Mouse (Mus musculus) embryo, embryonic 11.5 days (tissue): ENCODE results near the gene Wwc1.

ENCODE experiments used
- DNase-seq: peaks from one replicate; pipeline ENCODE4 v3.0.0-alpha.2; 2012; ENCODE audit warnings: low read depth, low spot score

The Wwc1 gene

DNA sequence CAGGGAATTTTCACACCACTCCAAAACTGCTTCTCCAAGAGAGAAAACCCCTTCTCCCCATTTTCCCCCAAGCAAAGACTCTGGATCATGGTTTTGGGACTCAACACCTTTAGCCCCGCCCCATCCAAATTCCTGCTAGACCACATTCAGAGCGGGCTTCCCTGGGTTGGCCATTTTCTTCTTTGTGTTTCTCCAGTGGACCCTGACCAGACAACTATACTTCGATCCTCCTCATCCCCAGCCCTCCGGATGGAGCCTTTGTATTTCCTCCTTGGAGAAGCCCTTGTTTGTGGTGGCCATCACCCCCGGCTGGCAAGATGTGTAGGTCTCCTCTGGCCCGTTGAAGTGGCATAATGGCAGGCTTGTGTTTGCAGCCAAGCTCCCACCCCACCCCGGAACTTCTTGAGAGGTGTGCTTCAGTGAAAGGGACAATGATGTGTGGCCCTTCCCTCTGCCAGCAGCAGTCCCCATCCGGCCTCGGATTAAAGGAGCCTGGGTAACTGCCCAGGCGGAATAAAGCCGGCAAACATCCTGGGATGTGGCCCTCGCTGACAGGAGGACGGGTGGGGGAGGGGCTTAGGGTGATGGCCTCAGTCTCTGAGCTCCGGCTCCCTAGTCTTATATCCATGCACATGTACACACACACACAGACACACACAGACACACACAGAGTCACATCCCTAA lies 46.8 kb downstream of the Wwc1 start:
- DNase-seq = no peak

DNA sequence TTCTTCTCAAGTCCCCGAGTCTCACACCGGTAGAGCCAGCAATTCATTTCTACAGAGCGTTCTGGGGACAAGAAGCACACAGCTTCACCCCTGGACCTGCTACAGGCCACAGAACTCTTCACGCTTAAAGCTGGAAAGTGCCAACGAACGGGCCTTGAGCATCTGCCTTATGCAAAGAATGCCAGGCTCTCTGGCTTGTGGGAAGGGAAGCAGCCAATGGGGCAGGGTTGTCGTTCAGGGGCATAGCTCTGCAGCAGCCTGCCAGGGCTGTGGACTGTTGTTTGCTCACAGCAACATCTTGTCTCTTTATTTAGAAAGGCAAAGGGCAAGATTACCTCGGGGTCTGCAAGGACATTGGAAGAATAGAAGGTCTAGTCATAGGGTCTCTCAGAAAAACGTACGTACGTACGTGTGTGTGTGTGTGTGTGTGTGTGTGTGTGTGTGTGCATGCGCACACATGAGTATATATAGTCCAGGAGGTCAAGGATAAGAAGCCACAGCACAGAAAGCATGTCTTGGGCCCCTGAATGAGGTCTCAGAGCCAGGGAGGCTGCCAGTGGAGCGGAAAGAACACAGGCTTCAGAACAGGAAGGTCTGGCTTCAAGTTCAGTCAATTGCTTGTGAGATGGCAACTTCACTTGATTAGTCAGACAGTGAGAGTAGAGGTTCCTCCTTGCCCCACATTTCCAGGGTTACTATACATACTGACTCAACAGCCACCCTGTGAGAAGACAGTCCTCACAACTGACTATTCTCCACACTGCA lies 48.0 kb downstream of the Wwc1 start:
- DNase-seq = no peak

DNA sequence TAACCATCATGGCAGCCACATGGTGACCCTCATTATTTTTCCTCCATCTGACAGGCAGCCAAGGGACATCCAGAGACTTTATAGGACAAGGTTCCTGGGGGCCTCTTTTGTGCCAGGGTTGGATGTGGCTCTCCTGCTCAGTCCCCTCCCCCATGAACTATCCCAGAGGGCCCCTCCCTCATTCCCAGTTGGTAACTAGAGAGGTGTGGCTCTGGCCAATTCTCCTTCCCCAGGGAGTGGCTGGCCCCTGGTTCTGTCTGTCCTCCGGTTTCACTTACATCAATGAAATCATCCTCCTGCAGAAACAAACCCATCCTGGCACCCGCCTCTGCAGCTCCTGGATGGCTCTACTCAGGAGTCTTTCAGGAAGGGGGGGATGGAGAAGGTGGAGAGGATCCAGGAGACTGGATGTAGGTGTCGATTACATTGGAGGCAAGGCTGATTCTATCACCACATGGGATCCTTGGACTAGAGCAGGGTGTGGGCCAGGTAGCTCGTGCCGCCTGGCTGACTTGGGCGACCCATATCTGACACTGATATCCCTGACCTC lies 49.7 kb downstream of the Wwc1 start:
- DNase-seq = no peak

DNA sequence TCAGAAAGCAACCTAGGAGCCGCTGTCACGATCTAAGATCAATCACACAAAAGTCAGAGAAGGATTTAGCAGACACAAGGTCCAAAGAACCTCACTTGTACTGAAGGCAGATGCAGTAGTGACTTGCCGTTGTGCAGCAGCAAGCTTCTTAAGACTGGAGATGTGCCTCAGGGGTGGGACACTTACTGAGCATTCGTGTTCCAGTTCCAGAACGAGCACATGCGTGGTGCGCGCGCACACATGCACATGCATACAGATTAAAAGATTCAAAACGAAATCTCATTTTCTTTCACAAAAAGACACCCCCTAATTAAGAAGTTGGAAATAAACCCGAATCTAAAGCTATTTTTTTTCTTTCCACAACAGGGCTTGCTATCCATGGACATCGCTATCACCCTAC lies 51.9 kb downstream of the Wwc1 start:
- DNase-seq = no peak

DNA sequence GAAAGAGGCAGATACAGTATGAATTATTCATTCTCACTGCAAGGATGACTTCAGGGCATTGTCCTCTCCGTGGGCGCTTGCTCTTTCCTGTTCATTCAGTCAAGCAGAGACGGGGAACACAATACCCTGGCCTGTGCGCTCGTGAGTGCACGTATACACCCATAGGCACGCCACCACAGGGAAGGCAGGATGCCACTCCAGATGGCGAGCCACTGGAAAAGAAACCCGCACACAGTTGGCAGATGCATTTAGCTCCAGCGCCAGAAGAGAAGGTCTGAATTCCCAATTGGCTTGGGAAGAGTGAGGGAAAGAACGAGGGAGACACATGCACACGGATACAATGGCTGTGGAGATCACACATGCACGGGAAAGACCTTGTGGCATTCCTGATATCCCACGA lies 53.0 kb downstream of the Wwc1 start:
- no peak for DNase-seq

DNA sequence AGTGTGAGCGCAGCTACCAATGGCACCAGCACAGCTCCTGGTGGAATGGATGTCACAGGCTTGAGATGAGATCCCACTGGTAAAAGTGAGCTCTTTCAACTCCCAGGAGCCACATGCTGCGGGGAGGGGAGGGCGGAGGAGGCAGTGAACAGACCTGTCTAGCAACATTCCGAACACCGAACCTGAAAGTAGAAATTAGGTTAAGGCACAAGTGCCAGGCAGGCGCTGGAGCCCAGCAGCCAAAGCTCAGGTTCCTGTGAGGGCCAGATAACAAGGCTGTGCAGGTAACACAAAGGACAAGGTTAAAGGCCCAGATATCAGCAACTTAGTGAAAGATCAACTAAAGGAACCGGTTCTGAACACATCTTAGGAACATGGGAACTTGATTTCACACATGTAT lies 54.7 kb downstream of the Wwc1 start:
- DNase-seq = no peak

DNA sequence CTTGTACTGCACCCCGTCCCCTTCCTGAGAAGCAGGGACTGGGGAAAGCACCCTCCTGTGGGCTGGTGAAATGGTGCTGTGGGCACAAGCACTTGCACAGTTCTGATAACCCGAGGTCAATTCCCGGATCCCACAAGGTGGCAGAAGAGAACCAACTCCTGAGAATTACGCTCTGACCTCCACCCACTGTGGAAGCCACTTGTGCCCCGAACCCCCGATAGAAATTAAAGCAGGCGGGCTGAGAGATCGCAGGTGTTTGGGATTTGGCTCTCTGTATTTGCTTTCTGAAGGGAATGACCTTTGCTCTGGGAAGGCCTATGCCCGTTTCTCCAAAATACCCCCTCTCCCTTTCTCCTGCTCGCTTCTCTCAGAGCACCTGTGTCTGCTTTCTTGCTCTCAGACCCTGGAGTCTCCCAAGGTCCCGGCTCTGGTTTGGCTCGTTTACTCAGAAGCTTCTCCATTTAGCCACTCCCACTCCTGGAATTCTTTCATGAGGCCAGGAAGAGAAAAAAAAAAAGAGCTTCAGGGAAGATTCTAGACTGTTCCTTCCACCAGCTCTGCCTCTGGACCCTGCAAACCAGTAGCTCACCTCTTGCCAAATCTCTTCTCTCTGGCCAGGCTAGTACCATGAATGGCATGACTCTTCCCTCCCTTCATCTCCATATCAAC lies 58.0 kb downstream of the Wwc1 start:
- no peak for DNase-seq

DNA sequence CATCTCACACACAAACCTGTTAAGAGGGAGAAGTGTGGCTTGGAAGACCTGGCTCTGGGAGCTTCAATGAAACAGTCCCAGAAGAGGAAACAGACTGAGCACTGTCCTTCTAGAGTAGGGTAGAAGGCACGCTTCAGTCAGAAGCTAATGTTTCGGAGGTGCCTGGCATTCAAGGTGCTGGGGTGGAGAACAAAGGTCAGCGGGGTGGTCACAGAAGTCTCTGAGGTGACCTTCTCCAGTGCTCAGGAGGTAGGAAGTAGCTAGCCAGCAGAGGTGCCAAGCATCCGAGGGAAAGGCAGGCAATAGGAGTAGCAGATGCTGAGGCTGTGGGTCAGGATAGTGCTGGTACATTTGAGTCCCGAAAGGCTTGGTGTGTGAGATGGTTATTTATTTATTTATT lies 59.6 kb downstream of the Wwc1 start:
- DNase-seq = no peak

DNA sequence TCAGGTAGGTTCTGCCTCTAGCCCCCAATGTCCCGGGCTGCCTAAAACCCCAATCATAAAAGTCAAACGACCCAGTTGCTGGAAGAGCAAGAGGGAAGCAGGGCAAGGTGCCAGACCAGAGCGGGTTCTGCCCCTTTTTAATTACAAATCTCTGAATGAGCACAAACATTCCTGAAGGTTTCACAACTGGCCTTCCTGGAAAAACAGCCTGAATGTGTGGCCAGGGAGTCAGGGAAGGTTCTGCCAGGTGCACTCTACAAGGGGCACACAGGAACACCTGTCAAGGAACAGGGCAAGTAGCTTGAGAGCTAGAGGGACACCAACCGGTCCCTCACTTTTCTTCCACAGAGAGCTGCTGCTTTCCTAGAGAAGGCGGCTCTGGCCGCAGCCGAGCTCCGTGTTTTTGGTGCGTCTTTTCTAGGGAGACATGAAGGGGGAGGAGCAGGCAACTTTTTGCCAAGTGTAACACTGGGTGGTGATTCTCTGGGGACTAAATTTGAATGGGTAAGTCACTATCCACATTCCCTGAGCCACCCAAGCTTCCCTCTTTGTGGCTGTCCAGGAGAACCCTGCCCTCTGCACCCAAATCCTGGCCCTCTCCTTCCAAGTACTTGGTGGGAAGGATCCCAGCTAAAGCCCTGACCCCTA lies 60.3 kb downstream of the Wwc1 start:
- no peak for DNase-seq

DNA sequence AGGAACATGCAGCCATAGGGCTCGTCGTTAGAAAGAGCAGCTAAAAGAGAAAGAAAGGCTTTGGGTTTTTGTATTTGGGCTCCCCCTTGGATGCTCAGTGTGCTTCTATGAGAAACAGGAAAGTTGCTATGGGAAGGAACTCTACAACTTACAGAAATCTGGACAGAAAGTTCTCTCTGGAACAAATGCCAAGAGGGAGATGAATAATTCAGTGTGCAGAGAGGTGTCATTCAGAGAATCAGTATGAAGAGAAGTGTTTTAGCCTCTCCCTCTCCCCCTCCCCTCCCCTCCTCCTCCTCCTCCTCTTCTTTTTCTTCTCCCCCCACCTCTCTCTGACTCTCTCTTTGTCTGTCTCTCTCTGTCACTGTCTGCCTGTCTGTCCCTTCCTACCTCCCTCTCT lies 60.9 kb downstream of the Wwc1 start:
- DNase-seq = no peak

DNA sequence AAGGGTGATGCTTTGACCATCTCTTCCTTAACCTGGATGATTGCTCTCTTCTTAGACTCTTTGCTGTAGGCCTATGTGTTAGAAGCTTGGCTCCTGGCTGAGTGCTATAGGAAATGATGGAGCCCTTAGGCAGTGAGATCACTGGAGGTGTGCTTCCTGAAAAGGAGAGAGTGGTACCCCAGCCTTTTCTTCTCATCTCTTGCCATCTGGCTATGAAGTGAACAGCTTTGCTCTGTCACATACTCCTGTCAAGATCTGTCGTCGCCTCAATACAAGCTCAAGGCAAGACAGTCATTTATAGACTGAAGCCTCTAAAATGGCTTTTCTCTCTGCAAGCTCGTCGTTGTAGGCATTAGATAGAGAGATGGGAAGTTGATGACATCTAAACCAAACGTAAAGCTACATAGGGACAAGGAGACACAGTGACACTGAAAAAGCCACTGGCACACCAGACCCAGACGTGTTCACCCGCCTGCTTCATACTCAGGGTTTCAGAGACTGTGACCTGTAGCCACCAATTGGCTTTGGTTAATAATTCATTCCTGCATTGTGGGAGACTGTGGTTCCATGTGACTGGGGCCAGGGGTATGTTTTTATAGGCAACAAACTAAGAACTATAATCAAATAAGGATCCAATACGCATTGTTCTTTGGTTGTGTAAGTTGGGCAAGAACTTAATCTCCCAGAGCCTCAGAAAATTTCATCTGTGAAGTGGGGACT lies 63.7 kb downstream of the Wwc1 start:
- DNase-seq = no peak

DNA sequence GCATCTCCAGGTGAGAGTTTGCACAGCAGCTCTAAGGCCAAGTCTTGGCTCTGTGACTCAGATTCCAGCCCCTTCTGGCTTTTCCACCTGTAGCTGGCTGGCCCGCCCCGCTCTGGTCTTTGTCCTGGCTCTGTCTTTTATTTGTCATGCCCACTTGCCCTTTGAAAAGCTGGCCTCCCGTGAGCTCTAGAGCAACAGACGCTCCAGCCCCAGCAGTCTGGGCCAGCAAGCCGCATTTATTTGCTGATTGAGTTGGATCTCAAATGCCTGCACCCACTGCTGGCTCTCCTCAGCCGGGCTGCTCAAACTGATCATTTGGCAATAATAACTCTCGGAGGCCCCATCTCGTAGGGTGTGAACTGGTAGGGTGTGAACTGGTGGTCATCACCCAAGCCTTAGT lies 64.8 kb downstream of the Wwc1 start:
- DNase-seq = no peak

DNA sequence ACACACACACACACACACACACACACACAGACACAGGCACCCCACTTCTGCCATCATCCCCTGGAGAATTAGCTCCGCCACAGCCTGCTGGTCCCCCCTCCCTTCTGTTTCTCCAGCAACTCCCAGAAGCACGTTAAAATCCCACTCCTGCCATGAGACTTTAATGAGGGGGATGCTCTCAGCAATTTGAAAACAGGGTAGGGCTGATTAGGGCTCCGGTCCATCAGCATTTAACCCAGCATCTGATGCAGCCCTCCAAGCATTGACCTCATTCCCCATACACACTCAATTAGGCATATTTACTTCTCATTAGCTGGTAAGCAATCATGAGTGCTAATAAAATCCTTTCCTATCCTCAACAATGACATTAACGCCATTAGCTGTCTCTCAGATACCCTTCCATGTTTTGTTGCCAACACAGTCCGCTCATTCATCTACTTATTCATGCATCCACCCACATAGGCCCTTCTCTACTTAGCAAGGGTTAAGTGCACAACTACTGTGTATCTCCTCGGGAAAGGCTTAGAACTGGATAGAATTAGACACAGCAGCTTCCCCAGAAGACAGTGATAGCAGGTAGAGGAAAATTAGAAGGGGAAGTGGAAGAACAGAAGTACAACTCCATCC lies 66.8 kb downstream of the Wwc1 start:
- no peak for DNase-seq

DNA sequence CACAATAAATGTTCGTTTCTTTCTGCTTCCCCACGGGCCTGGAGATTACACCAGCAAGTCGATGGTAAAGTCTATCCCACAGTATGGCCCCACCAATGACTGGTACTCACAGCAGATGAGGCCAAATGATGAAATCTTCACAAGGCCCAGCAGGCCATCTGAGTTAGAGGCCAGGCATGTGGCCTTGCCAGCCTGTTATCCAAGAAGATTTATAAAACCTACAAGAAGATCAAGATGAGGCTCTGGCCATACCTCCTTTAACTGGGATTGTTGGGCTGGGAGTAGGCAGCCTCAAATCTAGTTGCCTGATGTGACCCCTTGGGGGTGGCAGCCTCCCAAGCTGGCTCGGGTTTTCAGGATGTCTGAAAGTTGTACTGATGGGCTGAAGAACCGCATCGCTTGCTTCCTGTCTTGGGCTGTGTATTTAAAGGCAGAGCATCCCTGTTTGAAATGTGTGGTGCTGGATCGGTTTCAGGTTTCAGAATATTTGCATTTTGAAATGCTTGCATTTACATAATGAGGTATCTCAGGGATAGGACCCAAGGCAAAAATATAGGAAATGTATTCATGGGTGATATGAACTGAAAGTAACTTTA lies 75.3 kb downstream of the Wwc1 start:
- no peak for DNase-seq

DNA sequence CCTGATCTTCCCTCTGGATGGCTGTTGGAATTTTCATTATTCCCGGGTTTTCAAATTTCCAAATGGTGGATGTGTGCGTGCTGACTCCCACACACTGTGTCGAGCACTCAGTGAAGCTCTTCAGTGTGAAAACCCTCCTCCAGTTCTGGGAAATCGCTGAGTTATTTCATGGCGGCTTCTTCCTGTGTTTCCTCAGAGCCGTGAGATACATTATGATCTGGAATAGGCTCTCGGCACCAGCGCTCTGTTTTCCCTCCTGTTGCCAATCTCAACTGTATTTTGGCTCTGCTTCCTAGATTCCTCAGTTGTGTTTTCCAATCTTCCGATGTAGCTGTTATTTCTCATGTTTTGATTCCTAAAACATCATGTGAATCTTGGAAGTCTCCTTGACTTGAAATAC lies 77.2 kb downstream of the Wwc1 start:
- no peak for DNase-seq

DNA sequence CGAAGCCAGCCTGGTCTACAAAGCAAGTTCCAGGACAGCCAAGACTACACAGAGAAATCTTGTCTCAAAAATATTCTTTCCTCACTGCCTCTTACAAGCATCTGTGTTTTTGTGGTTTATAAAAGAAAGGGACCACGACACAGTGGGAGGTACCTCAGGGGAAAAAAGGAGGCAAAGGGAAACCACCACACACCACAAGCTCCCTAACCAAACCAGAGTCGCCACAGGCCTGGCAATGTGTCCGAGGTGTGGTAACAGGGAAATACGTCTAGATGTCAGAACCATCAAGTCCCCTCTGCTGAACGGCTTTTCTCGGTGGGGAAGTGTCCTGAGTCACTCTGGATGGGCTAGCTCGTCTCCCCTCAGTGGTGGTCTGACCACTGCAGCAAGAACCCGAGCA lies 80.4 kb downstream of the Wwc1 start:
- DNase-seq = no peak

DNA sequence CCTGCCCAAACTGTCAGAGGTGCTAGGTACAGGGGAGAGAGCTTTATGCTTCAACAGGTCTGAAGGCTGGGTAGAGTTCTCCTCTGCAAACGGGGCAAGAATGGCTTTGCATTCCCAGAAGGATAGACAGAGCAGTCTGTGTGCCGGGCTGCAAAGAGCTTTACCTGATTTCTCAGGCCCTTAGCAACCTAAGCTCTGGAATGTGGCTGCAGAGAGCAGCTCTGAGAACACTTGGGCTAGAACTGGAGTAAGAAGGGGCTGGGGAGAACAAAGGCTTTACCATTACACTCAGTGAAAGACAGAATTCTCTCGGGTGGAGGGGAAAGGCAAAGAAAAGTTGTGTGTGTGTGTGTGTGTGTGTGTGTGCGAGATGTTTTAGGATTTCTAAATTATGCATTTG lies 86.9 kb downstream of the Wwc1 start:
- no peak for DNase-seq

DNA sequence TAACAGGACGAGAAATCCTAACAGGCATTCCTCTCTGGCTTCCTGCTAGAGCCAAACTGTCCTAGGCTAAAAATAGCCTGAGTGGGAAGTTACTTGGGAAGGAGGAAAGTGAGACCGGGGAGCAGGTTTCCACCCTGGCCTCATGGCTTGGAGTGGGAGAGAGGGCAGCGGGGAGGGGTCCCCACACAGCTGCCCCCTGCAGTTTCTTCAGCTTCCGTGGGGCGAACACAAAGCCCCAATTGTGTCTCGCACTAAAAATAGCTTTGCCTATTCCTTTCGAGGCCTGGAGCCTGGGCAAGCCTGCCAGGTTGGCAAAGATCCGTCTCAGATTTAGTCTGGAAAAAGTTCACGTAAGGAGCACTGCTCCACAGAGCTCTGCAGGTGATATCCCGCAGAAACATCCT lies 87.3 kb downstream of the Wwc1 start:
- no peak for DNase-seq

DNA sequence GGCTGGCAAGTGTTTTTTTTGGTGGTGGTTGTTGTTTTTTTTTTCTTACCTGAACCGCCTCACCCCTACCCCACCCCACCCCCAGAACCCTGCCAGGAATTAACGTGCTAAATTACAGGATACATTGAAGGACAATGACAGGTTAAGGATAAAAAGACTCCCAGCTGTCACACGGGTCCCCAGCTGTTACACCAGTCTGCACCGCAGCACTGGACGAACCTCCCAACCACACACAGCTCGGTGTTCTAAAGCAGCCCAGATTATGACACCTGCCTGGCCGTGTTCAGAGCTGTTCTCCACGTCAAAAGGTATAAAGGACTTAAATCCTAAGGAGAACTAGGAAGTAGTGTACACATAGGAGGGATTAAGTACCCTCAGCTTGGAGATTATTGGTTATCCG lies 88.0 kb downstream of the Wwc1 start:
- DNase-seq = no peak

DNA sequence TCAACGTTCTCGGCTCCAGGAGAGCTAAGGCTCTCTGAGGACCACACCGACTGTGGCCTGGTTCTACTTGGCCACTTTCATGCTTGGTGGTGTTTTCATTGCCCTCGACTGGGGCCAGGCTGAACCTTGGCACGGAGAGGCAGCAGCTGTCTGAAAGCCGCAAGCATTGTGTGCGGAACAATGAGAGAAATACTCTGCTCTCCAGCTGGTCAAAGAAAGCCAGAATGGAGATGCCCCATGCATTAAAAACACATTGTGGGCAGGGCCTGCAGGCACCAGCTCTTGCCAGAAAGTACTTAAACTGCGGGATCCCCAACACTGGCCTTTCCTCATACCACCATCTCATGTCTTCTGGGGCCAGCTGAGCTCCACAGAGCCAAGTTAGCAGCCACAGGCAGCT lies 91.5 kb downstream of the Wwc1 start:
- DNase-seq = no peak

DNA sequence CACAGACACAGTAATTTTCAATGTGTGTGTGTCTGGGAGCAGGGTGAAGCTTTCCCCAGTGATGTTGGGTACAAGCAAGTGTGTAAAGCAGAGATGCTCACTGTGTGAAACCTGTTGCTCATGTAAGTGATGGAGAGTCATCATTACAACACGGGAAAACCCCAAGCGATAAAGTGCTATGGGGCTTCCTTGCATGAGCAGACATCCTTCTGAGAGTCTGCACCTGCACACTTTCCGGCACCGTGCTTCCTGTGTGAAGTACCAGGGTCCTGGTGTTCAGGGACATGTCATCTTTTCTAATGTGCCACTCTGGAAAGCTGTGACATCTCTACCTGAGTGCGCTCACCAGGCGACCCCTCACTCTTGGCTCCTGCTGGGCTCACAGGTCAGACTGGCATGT lies 97.5 kb downstream of the Wwc1 start:
- DNase-seq = no peak
